Mouse (Mus musculus) liver, embryonic 14.5 days (tissue): ENCODE data around the gene Cldn9. TPM values are rescaled to one million over a fixed set of nuclear protein-coding genes. Genes with fewer than 3 reads are reported as not detected.

Source experiments
- ATAC-seq: fragments of 200-750 bp; cut with Nextera tagmentation; 2 replicates; pipeline ENCODE4 v1.8.0; 2017; ENCODE audit warnings: moderate number of reproducible peaks, mild to moderate bottlenecking, moderate library complexity; ENCODE audit not compliant: insufficient read depth
- DNase-seq, 3 experiments: peaks; one replicate each; pipeline ENCODE4 v3.0.0-alpha.2; 2012 to 2013; ENCODE audit warnings: low read depth in 3 of 3, low spot score in 3 of 3
- H3K27ac ChIP-seq: fragments of 300-500 bp; sonication (generic); 2 replicates; pipeline ENCODE4 v1.5.1; 2014; ENCODE audit warnings: moderate library complexity, mild to moderate bottlenecking, control low read depth, inconsistent platforms
- H3K27me3 ChIP-seq: fragments of 300-500 bp; sonication (generic); 2 replicates; pipeline ENCODE4 v1.6.1; 2014; ENCODE audit warnings: mild to moderate bottlenecking, low read length, moderate library complexity; ENCODE audit not compliant: control insufficient read depth, insufficient read depth
- H3K36me3 ChIP-seq: fragments of 300-500 bp; sonication (generic); replicated peaks from 2 replicates; pipeline ENCODE4 v1.6.1; 2014; ENCODE audit warnings: low read depth; ENCODE audit not compliant: control insufficient read depth, insufficient read depth
- H3K4me1 ChIP-seq, 2 experiments: fragments of 200-500 bp in 1 of 2; fragments of 300-500 bp in 1 of 2; sonication (generic) in 1 of 2; replicated peaks; 2 replicates each; pipeline ENCODE4 v1.6.1; 2012 to 2014; ENCODE audit warnings: antibody characterized with exemption in 1 of 2, inconsistent platforms in 1 of 2, low read length in 1 of 2; ENCODE audit not compliant: control insufficient read depth in 2 of 2, insufficient read depth in 2 of 2
- H3K4me2 ChIP-seq: fragments of 300-500 bp; sonication (generic); 2 replicates; pipeline ENCODE4 v1.6.1; 2014; ENCODE audit warnings: low read depth, mild to moderate bottlenecking, control low read depth, moderate library complexity
- H3K4me3 ChIP-seq, 2 experiments: fragments of 200-500 bp in 1 of 2; fragments of 300-500 bp in 1 of 2; sonication (generic) in 1 of 2; 2 replicates each; pipeline ENCODE4 v1.5.1; 2012 to 2014; ENCODE audit warnings: low read depth in 2 of 2, low read length in 2 of 2, mild to moderate bottlenecking in 2 of 2, control low read depth in 1 of 2, inconsistent platforms in 1 of 2, moderate library complexity in 1 of 2; ENCODE audit not compliant: insufficient read depth in 1 of 2
- H3K9ac ChIP-seq: fragments of 300-500 bp; sonication (generic); replicated peaks from 2 replicates; pipeline ENCODE4 v1.6.1; 2014; ENCODE audit warnings: mild to moderate bottlenecking, control low read depth, moderate library complexity
- H3K9me3 ChIP-seq: fragments of 300-500 bp; sonication (generic); 2 replicates; pipeline ENCODE4 v1.6.1; 2016; ENCODE audit warnings: low read length, mixed read lengths; ENCODE audit not compliant: control insufficient read depth
- CTCF ChIP-seq: IDR thresholded peaks from 2 replicates; pipeline ENCODE4 v1.5.1; 2016; ENCODE audit warnings: antibody characterized with exemption, low read depth, control low read depth
- EP300 ChIP-seq: IDR thresholded peaks from 2 replicates; pipeline ENCODE4 v1.6.1; 2016; ENCODE audit warnings: antibody characterized with exemption, low read depth
- WGBS: fragments of 180-500 bp; shearing (Covaris S2); extraction: QIAGEN DNeasy Blood & Tissue Kit; methylation state at CpG from one replicate; pipeline ENCODE4 v1.1.7; 2014; ENCODE audit not compliant: insufficient replicate concordance; 5-methylcytosine and 5-hydroxymethylcytosine counted together
- polyA plus RNA-seq, 2 experiments: library from polyadenylated mRNA; depleted of rRNA in 1 of 2; stranded (reverse) in 1 of 2; unstranded in 1 of 2; fragments of >200 nt; fragmentation: Nextera tagmentation in 1 of 2; extraction: Ambion mirVana in 1 of 2; gene quantifications; 2 replicates each; pipeline versions ENCODE4 v1.2.1 to v1.2.3; 2012 to 2014

Gene Cldn9
- polyA plus RNA-seq, 2 experiments = 0.04 TPM; not detected in 1

DNA sequence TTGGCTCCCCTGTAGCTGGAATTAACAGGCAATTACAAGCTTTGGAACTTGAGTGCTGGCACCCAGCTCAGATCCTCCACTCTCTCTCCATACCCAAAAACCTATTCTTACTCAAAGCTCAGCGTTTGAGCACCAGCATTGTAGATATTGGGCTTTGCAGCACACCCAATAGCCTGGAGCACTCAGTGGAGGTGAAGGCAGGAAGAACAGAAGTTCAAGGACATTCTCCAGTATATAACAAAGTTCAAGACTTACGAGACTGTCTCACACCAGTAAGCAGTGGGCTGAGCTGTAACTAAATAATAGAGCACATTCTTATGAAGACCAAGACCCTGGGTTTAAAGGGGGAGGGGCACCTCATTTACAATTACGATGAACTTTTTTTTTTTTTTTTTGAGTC, 11.1 kb downstream of the Cldn9 start:
- Histone ChIP-seq H3K27me3 (peaks cover 16% of the 10 kb centered on the region), H3K27ac (no peak overlapping the region), H3K9me3 (no peaks in the 10 kb centered on the region), H3K9ac (0 out of 2 replicates have a peak overlapping the region, but pooled peaks have one; percentile 18), H3K4me3 (peak overlapping the region; percentile 64 to 82; a peak in 3 of 4 replicates), H3K36me3 (no peaks in the 10 kb centered on the region), H3K4me2 (peak overlapping the region; percentile 61), H3K4me1 (peaks cover 5 to 16% of the 10 kb centered on the region in 2 experiments)
- no peak for TF ChIP-seq CTCF
- no peak for TF ChIP-seq EP300
- 46% methylated on average over 3 of the region's 3 CpGs for WGBS
- no peak for DNase-seq
- ATAC-seq = no peak

DNA sequence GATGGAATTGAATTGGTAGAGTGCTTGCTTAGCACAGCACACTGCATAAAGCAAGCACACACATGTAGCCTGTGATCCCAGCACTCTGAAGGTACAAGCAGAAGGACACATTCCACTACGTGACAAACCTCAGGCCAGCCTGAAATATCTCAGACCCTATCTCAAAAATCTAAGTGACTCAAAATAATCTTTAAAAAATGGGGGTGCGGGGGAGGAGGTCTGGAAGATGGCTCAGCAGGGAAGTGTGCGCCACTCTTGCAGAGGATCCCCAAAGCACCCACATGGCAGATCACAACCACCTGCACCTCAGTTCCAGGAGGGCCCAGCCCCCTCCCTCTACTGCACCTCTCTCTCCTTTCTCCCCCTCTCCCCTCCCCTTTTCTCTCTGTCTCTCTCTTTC, 12.3 kb downstream of the Cldn9 start:
- H3K9ac ChIP-seq = no peak overlapping the region
- H3K27me3 ChIP-seq = peaks cover 6% of the 10 kb centered on the region
- 75% methylated on average over 3 of the region's 3 CpGs for WGBS
- no peak for TF ChIP-seq CTCF
- no peak for TF ChIP-seq EP300
- ATAC-seq = no peak
- H3K4me1 ChIP-seq = peaks cover 3 to 13% of the 10 kb centered on the region in 2 experiments; a peak in 3 of 4 replicates
- DNase-seq = no peak
- no peak overlapping the region for H3K4me3 ChIP-seq
- no peaks in the 10 kb centered on the region for H3K9me3 ChIP-seq
- H3K4me2 ChIP-seq = no peak overlapping the region
- no peaks in the 10 kb centered on the region for H3K36me3 ChIP-seq
- no peak overlapping the region for H3K27ac ChIP-seq

DNA sequence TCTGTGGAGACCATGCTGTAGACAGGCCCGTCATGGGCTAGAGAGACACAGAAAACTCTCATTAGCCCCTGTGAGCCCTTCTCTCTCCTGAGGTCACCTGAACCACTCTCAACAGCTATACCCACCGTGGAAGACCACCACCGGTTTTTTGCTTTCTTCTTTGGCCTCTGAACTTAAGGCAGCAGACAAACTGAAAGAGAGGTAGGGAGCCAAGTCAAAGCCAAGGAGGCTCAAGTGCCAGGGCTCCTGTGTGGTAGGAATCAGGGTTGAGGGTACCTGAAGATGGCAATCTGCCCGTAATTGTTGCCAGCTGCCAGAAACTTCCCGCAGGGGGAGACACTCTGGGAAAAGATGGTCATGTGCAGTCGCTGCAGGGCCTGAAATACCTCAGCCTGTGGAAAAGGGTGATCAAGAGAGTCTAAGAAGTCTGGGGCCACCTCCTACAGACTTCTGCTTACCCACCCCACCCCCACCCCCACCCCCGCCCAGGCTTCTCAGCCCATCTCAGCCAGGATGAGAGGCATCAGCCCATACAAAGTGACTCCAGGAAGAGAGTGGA, 13.2 kb downstream of the Cldn9 start:
- ATAC-seq (no peak), DNase-seq (no peak)
- WGBS = 77% methylated on average over 7 of the region's 7 CpGs
- no peaks in the 10 kb centered on the region; the same call in 1 of the 2 replicates for H3K27me3 ChIP-seq
- TF ChIP-seq CTCF (no peak), EP300 (no peak)
- H3K9me3 ChIP-seq = no peaks in the 10 kb centered on the region
- H3K27ac ChIP-seq = no peak overlapping the region
- H3K4me1 ChIP-seq = peaks cover 3 to 8% of the 10 kb centered on the region in 2 experiments; a peak in 3 of 4 replicates
- no peak overlapping the region for H3K4me3 ChIP-seq
- H3K9ac ChIP-seq = no peak overlapping the region
- H3K36me3 ChIP-seq = no peaks in the 10 kb centered on the region
- no peak overlapping the region for H3K4me2 ChIP-seq

DNA sequence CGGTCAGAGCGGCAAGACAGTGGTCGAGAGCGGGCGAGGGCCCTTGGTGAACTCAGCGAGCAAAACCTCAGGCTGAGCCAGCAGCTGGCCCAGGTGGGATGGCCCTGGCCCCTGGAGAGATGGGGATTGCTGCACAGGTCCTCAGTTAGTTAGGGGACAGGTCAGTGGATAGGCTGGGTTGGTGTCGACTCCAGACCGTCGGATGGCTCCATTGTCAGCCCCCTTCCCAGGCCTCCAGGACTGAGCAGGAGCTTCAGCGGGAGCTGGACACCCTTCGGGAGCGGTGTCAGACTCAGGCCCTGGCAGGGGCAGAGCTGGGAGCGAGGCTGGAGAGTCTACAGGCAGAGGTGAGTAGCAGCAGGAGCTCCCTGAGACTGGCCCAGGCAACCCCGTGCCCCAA, 18.3 kb downstream of the Cldn9 start:
- Histone ChIP-seq H3K4me1 (no peaks in the 10 kb centered on the region), H3K9me3 (no peaks in the 10 kb centered on the region), H3K27ac (no peak overlapping the region), H3K4me3 (no peak overlapping the region), H3K27me3 (peaks cover 13% of the 10 kb centered on the region), H3K9ac (no peak overlapping the region), H3K36me3 (no peaks in the 10 kb centered on the region), H3K4me2 (no peak overlapping the region)
- 80% methylated on average over 14 of the region's 14 CpGs for WGBS
- TF ChIP-seq EP300 = no peak
- no peak for TF ChIP-seq CTCF
- ATAC-seq = no peak
- no peak for DNase-seq

DNA sequence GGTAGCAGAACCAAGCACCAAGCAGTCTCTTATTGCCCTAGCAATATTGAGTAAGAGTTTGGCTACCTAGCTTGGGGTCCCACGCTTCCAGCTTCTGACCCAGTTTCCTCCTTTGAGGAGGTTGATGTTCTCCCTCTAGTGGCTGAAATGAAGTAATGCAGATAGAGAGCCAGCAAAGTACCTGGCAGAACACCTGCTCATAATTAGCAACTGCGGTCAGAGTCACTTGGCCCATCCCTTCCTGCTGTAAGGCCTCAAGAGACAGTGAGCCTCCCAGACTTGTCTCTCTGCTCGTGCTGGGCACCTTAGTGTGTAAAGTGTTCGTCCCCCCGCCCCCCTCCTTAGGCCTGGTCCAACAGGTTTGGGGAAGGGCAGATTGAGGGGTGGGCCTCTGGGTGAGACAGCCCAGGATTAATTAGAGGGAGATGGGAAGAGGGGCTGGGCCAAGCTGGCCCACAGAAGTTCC, 19.2 kb downstream of the Cldn9 start:
- Histone ChIP-seq H3K4me3 (no peak overlapping the region), H3K9ac (no peak overlapping the region), H3K36me3 (no peaks in the 10 kb centered on the region), H3K4me1 (no peaks in the 10 kb centered on the region), H3K27ac (no peak overlapping the region), H3K9me3 (no peaks in the 10 kb centered on the region), H3K27me3 (peaks cover 19% of the 10 kb centered on the region), H3K4me2 (no peak overlapping the region)
- DNase-seq (no peak), ATAC-seq (no peak)
- peak; percentile 80 for TF ChIP-seq CTCF
- TF ChIP-seq EP300 = no peak
- WGBS = 25% methylated on average over 5 of the region's 5 CpGs
